Mouse (Mus musculus): Measurements from ENCODE around the gene Rps11. TPM values are rescaled to one million over a fixed set of nuclear protein-coding genes. Genes with fewer than 3 reads are reported as not detected.
"Not testable (repeated sequence)": the region's sequence is repeated elsewhere in the genome, so short reads cannot be mapped to it uniquely, and the experiment has no call there.

The Rps11 gene
- polyA plus RNA-seq, 1 experiment from 2014 or later = 1,443 TPM

DNA sequence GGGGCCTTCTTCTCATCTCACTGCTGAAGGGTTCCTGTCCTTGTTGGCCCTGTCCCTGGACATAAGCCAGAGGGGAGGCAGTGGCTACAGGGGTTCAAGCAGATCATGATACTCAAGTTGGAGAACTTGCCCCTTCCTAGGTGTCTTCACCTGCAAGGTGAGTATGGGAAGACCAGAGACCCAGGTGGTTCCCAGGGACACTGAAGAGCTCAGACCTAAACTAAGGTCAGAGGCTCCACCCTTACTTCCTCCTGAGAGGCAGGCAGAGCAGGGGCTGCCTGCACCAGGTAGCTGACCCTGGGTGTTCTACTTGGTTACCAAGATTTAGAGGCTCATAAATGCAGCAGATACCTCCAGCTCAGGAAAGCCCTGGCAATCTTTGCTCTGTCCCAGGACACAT, 2.3 kb downstream of the Rps11 start:
- peaks cover 61% of the 10 kb centered on the region for H3K36me3 ChIP-seq (ENCODE audit: control insufficient read depth, insufficient read depth, low read length)
- ATAC-seq (ENCODE audit: low read depth) = no peak

DNA sequence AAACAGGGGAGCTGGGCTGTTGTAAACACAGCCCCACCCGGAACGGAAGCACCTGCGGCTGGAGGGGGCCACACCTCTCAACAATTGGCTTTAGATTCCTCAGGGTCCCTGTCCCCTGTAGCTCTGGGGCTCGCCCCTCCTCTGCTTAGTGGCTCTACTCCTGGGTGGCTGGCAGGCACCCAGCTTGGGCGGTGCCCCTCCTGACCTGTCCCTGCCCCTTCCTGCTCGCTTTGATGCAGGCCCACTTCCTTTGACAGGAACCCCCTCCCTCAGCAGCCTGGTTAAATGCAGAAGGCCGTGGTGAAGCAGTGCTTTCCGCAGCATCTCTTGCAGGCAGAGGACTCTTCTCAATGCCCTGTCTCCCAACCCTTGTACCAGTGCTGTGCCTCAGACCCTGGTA, 2.8 kb downstream of the Rps11 start:
- H3K4me1 ChIP-seq (replicated peaks; ENCODE audit: control insufficient read depth, insufficient read depth, low read length) = peaks cover 36% of the 10 kb centered on the region
- peak overlapping the region; percentile 1; the same call in 1 of the 2 replicates for H3K9ac ChIP-seq (ENCODE audit: low read length)
- no peaks in the 10 kb centered on the region for H3K27me3 ChIP-seq (ENCODE audit: control insufficient read depth, insufficient read depth, low read depth, low read length)
- ATAC-seq (ENCODE audit: low read depth) = no peak
- H3K4me3 ChIP-seq (ENCODE audit: low read length) = peak overlapping the region; percentile 14; the same call in 1 of the 2 replicates
- H3K9me3 ChIP-seq (ENCODE audit: control insufficient read depth, low read length) = no peaks in the 10 kb centered on the region
- WGBS = 40% methylated on average over 8 of the region's 8 CpGs
- peak overlapping the region; percentile 70 for H3K27ac ChIP-seq (ENCODE audit: low read length)
- peaks cover 56% of the 10 kb centered on the region for H3K36me3 ChIP-seq (ENCODE audit: control insufficient read depth, insufficient read depth, low read length)
- peak overlapping the region; percentile 30 for H3K4me2 ChIP-seq (ENCODE audit: low read depth, low read length)

More for the DNA sequence above, 2.3 kb downstream of the Rps11 start:
- Histone ChIP-seq H3K4me3 (ENCODE audit: low read length) (peak overlapping the region; percentile 14; the same call in 1 of the 2 replicates), H3K27me3 (ENCODE audit: control insufficient read depth, insufficient read depth, low read depth, low read length) (no peaks in the 10 kb centered on the region), H3K9me3 (ENCODE audit: control insufficient read depth, low read length) (no peaks in the 10 kb centered on the region), H3K27ac (ENCODE audit: low read length) (peak overlapping the region; percentile 70), H3K4me1 (replicated peaks; ENCODE audit: control insufficient read depth, insufficient read depth, low read length) (peaks cover 40% of the 10 kb centered on the region), H3K4me2 (ENCODE audit: low read depth, low read length) (peak overlapping the region; percentile 30), H3K9ac (ENCODE audit: low read length) (no peak overlapping the region; the same call in 1 of the 2 replicates)

GRCm38 (mm10) chr7:45119780-45120709, 4.2 kb downstream of the Rps11 start:
- H3K27me3 ChIP-seq (ENCODE audit: control insufficient read depth, insufficient read depth, low read depth, low read length) = no peaks in the 10 kb centered on the region
- no peak for ATAC-seq (ENCODE audit: low read depth)
- H3K9me3 ChIP-seq (ENCODE audit: control insufficient read depth, low read length) = no peaks in the 10 kb centered on the region
- no peak overlapping the region for H3K27ac ChIP-seq (ENCODE audit: low read length)
- peaks cover 42% of the 10 kb centered on the region for H3K36me3 ChIP-seq (ENCODE audit: control insufficient read depth, insufficient read depth, low read length)
- WGBS = 70% methylated on average over 5 of the region's 5 CpGs
- no peak overlapping the region for H3K9ac ChIP-seq (ENCODE audit: low read length)
- H3K4me2 ChIP-seq (ENCODE audit: low read depth, low read length) = no peak overlapping the region
- no peak overlapping the region for H3K4me3 ChIP-seq (ENCODE audit: low read length)
- H3K4me1 ChIP-seq (replicated peaks; ENCODE audit: control insufficient read depth, insufficient read depth, low read length) = peaks cover 25% of the 10 kb centered on the region

GRCm38 (mm10) chr7:45118336-45118735, 5.9 kb downstream of the Rps11 start:
- WGBS = 81% methylated on average over 6 of the region's 6 CpGs

GRCm38 (mm10) chr7:45117566-45117965, 6.7 kb downstream of the Rps11 start:
- Histone ChIP-seq H3K9me3 (ENCODE audit: control insufficient read depth, low read length) (no peaks in the 10 kb centered on the region), H3K27me3 (ENCODE audit: control insufficient read depth, insufficient read depth, low read depth, low read length) (no peaks in the 10 kb centered on the region), H3K36me3 (ENCODE audit: control insufficient read depth, insufficient read depth, low read length) (peaks cover 33% of the 10 kb centered on the region), H3K4me2 (ENCODE audit: low read depth, low read length) (no peak overlapping the region), H3K27ac (ENCODE audit: low read length) (no peak overlapping the region), H3K9ac (ENCODE audit: low read length) (no peak overlapping the region), H3K4me3 (ENCODE audit: low read length) (no peak overlapping the region), H3K4me1 (replicated peaks; ENCODE audit: control insufficient read depth, insufficient read depth, low read length) (peaks cover 14% of the 10 kb centered on the region)
- 74% methylated on average over 8 of the region's 8 CpGs for WGBS
- no peak for ATAC-seq (ENCODE audit: low read depth)

More at GRCm38 (mm10) chr7:45118336-45118735, 5.9 kb downstream of the Rps11 start:
- H3K4me1 ChIP-seq (replicated peaks; ENCODE audit: control insufficient read depth, insufficient read depth, low read length) = peaks cover 21% of the 10 kb centered on the region
- no peak for ATAC-seq (ENCODE audit: low read depth)
- no peak overlapping the region for H3K9ac ChIP-seq (ENCODE audit: low read length)
- no peaks in the 10 kb centered on the region for H3K9me3 ChIP-seq (ENCODE audit: control insufficient read depth, low read length)
- H3K27ac ChIP-seq (ENCODE audit: low read length) = no peak overlapping the region
- H3K27me3 ChIP-seq (ENCODE audit: control insufficient read depth, insufficient read depth, low read depth, low read length) = no peaks in the 10 kb centered on the region
- no peak overlapping the region for H3K4me2 ChIP-seq (ENCODE audit: low read depth, low read length)
- H3K36me3 ChIP-seq (ENCODE audit: control insufficient read depth, insufficient read depth, low read length) = peaks cover 39% of the 10 kb centered on the region
- H3K4me3 ChIP-seq (ENCODE audit: low read length) = no peak overlapping the region

DNA sequence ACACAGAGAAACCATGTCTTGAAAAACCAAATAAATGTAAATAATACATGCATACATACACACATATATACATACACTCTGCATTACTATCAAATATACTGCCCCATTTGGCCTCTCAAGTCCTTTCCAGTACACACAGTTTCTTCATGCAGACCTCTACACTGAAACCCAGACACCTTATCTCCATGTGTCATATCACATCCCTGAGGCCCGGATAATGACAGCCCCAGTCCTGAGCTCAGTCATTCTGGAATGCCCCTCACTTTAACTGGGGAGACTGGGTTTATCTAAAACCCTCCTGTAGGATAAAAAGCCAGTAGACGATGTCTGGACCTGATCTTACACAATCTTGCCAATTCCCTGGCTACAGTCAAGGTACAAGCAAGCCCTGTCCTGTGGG, 10.8 kb downstream of the Rps11 start:
- Histone ChIP-seq H3K4me1 (replicated peaks; ENCODE audit: control insufficient read depth, insufficient read depth, low read length) (no peaks in the 10 kb centered on the region), H3K36me3 (ENCODE audit: control insufficient read depth, insufficient read depth, low read length) (no peaks in the 10 kb centered on the region), H3K4me2 (ENCODE audit: low read depth, low read length) (no peak overlapping the region), H3K27ac (ENCODE audit: low read length) (no peak overlapping the region), H3K9ac (ENCODE audit: low read length) (no peak overlapping the region), H3K4me3 (ENCODE audit: low read length) (no peak overlapping the region), H3K9me3 (ENCODE audit: control insufficient read depth, low read length) (no peaks in the 10 kb centered on the region), H3K27me3 (ENCODE audit: control insufficient read depth, insufficient read depth, low read depth, low read length) (no peaks in the 10 kb centered on the region)
- 65% methylated on average over 2 of the region's 2 CpGs for WGBS
- ATAC-seq (ENCODE audit: low read depth) = no peak

- H3K9me3 ChIP-seq (ENCODE audit: control insufficient read depth, low read length) = no peaks in the 10 kb centered on the region
- no peak overlapping the region for H3K9ac ChIP-seq (ENCODE audit: low read length)
- no peak overlapping the region for H3K4me3 ChIP-seq (ENCODE audit: low read length)
- no peak overlapping the region for H3K4me2 ChIP-seq (ENCODE audit: low read depth, low read length)
- 36% methylated on average over 3 of the region's 3 CpGs for WGBS
- H3K27me3 ChIP-seq (ENCODE audit: control insufficient read depth, insufficient read depth, low read depth, low read length) = no peaks in the 10 kb centered on the region
- H3K4me1 ChIP-seq (replicated peaks; ENCODE audit: control insufficient read depth, insufficient read depth, low read length) = no peaks in the 10 kb centered on the region
- no peak overlapping the region for H3K27ac ChIP-seq (ENCODE audit: low read length)
- ATAC-seq (ENCODE audit: low read depth) = no peak
- H3K36me3 ChIP-seq (ENCODE audit: control insufficient read depth, insufficient read depth, low read length) = no peaks in the 10 kb centered on the region
Measured at GRCm38 (mm10) chr7:45112529-45112928, 11.7 kb downstream of the Rps11 start.

- Histone ChIP-seq H3K4me3 (ENCODE audit: low read length) (no peak overlapping the region), H3K4me1 (replicated peaks; ENCODE audit: control insufficient read depth, insufficient read depth, low read length) (no peaks in the 10 kb centered on the region), H3K27ac (ENCODE audit: low read length) (no peak overlapping the region), H3K4me2 (ENCODE audit: low read depth, low read length) (no peak overlapping the region), H3K9me3 (ENCODE audit: control insufficient read depth, low read length) (no peaks in the 10 kb centered on the region), H3K36me3 (ENCODE audit: control insufficient read depth, insufficient read depth, low read length) (no peaks in the 10 kb centered on the region), H3K9ac (ENCODE audit: low read length) (no peak overlapping the region), H3K27me3 (ENCODE audit: control insufficient read depth, insufficient read depth, low read depth, low read length) (no peaks in the 10 kb centered on the region)
- 52% methylated on average over 2 of the region's 2 CpGs for WGBS
- no peak for ATAC-seq (ENCODE audit: low read depth)
Measured at GRCm38 (mm10) chr7:45111940-45112339, 12.3 kb downstream of the Rps11 start.

GRCm38 (mm10) chr7:45110089-45110488, 14.2 kb downstream of the Rps11 start:
- not testable (repeated sequence) for H3K4me2 ChIP-seq (ENCODE audit: low read depth, low read length); H3K36me3 ChIP-seq (ENCODE audit: control insufficient read depth, insufficient read depth, low read length); H3K9ac ChIP-seq (ENCODE audit: low read length); H3K9me3 ChIP-seq (ENCODE audit: control insufficient read depth, low read length); ATAC-seq (ENCODE audit: low read depth); H3K27ac ChIP-seq (ENCODE audit: low read length); H3K4me3 ChIP-seq (ENCODE audit: low read length); H3K4me1 ChIP-seq (replicated peaks; ENCODE audit: control insufficient read depth, insufficient read depth, low read length); H3K27me3 ChIP-seq (ENCODE audit: control insufficient read depth, insufficient read depth, low read depth, low read length)
- 77% methylated on average over 4 of the region's 4 CpGs for WGBS

Measured in lung, embryonic 16.5 days (tissue).